Mouse (Mus musculus) midbrain, embryonic 10.5 days (tissue): Measurements from ENCODE around the gene Nrip2. TPM values are rescaled to one million over a fixed set of nuclear protein-coding genes. Genes with fewer than 3 reads are reported as not detected.
"Not testable (repeated sequence)": the region's sequence is repeated elsewhere in the genome, so short reads cannot be mapped to it uniquely, and the experiment has no call there.

Experiments
- DNase-seq: peaks from one replicate; pipeline ENCODE4 v3.0.0-alpha.2; 2017; ENCODE audit warnings: low spot score
- H3K27ac ChIP-seq: fragments of 300-500 bp; sonication (generic); replicated peaks from 2 replicates; pipeline ENCODE4 v1.5.1; 2016; ENCODE audit warnings: mild to moderate bottlenecking
- H3K27me3 ChIP-seq: fragments of 300-500 bp; sonication (generic); 2 replicates; pipeline ENCODE4 v1.6.1; 2016; ENCODE audit warnings: low read depth, mild to moderate bottlenecking; ENCODE audit not compliant: poor library complexity, severe bottlenecking
- H3K36me3 ChIP-seq: fragments of 300-500 bp; sonication (generic); 2 replicates; pipeline ENCODE4 v1.6.1; 2016; ENCODE audit warnings: mild to moderate bottlenecking, moderate library complexity
- H3K4me1 ChIP-seq: fragments of 300-500 bp; sonication (generic); 2 replicates; pipeline ENCODE4 v1.6.1; 2016
- H3K4me3 ChIP-seq: fragments of 300-500 bp; sonication (generic); 2 replicates; pipeline ENCODE4 v1.5.1; 2016; ENCODE audit warnings: mild to moderate bottlenecking, moderate library complexity
- H3K9me3 ChIP-seq: fragments of 300-500 bp; sonication (generic); replicated peaks from 2 replicates; pipeline ENCODE4 v1.6.1; 2016; ENCODE audit warnings: mild to moderate bottlenecking
- WGBS: fragments of 180-500 bp; shearing (Covaris S2); methylation state at CpG from one replicate; pipeline ENCODE4 v1.1.7; 2016; 5-methylcytosine and 5-hydroxymethylcytosine counted together
- polyA plus RNA-seq: library from polyadenylated mRNA; unstranded; fragments of >200 nt; fragmentation: Nextera tagmentation; extraction: Ambion mirVana; gene quantifications from 2 replicates; pipeline ENCODE4 v1.2.1, GENCODE M21; 2016

Nrip2 gene
- polyA plus RNA-seq, 1 experiment from 2014 or later: 2.5 TPM

DNA sequence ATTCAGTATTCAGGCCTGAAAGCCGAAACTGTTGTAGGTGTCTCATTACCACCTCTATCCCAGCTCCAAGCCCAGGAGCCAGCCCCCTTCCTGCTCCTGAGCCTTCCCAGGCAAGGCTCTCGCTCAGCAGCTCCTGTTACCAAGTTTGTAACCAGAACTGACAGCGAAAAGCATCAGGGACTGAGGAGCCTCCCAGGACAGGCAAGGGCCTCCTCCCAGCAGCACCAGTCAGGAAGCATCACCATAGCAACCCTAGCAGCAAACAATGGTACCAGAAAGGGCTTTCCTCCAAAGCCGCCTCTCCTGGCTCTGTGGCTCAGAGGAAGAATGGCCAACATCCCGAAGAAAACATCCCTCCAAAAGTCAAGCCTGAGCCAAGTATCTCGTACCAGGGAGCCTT is 23.9 kb upstream of the Nrip2 start, which contains the start of the genes Tex52 and Gm44596:
Gene Tex52 (plus strand): TSS at position 265 of the 400 bp plus-strand sequence.
Gene Gm44596 (plus strand): TSS at position 312 of the 400 bp plus-strand sequence.
- H3K9me3 ChIP-seq: no peaks in the 10 kb centered on the region
- H3K4me1 ChIP-seq: peaks cover 32% of the 10 kb centered on the region
- peaks cover 71% of the 10 kb centered on the region for H3K36me3 ChIP-seq
- peak within 1 kb of the TSS; percentile 63 for H3K27ac ChIP-seq
- no peaks in the 10 kb centered on the region for H3K27me3 ChIP-seq
- peak within 1 kb of the TSS; percentile 21; the same call in 1 of the 2 replicates for H3K4me3 ChIP-seq
- DNase-seq: peak; percentile 75
- WGBS: 14% methylated on average over 6 of the region's 6 CpGs

GRCm38 (mm10) chr6:128376371-128377085 is 22.6 kb upstream of the Nrip2 start:
- 91% methylated on average over 17 of the region's 17 CpGs for WGBS
- peaks cover 57% of the 10 kb centered on the region for H3K36me3 ChIP-seq

DNA sequence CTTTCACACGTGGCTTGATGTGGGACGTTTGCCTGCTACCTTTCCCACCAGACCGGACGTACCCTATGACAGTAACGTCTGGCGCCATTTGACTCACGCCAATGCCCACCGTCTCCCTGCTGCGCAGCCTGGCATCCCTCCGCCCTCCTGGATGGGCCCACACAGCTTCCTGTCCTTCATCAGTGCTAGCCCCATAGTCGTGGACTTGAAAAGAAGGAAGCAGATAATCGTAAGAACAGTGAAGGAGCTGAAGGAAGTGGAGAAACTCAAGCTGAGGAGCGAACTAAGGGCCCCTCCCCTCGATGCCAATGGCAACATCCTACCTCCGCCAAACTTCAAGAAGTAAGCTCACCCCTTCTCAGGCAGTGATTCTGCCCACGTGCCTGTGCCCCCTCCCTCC is 19.5 kb upstream of the Nrip2 start:
- H3K27ac ChIP-seq: no peak overlapping the region
- WGBS: 88% methylated on average over 16 of the region's 16 CpGs
- no peaks in the 10 kb centered on the region for H3K27me3 ChIP-seq
- H3K4me1 ChIP-seq: peaks cover 15% of the 10 kb centered on the region
- H3K9me3 ChIP-seq: no peaks in the 10 kb centered on the region
- H3K36me3 ChIP-seq: peaks cover 26% of the 10 kb centered on the region
- no peak for DNase-seq
- no peak overlapping the region for H3K4me3 ChIP-seq

More at GRCm38 (mm10) chr6:128376371-128377085, 22.6 kb upstream of the Nrip2 start:
- no peak overlapping the region for H3K27ac ChIP-seq
- no peaks in the 10 kb centered on the region for H3K9me3 ChIP-seq
- no peak for DNase-seq
- peaks cover 32% of the 10 kb centered on the region for H3K4me1 ChIP-seq
- no peaks in the 10 kb centered on the region for H3K27me3 ChIP-seq
- no peak overlapping the region for H3K4me3 ChIP-seq

DNA sequence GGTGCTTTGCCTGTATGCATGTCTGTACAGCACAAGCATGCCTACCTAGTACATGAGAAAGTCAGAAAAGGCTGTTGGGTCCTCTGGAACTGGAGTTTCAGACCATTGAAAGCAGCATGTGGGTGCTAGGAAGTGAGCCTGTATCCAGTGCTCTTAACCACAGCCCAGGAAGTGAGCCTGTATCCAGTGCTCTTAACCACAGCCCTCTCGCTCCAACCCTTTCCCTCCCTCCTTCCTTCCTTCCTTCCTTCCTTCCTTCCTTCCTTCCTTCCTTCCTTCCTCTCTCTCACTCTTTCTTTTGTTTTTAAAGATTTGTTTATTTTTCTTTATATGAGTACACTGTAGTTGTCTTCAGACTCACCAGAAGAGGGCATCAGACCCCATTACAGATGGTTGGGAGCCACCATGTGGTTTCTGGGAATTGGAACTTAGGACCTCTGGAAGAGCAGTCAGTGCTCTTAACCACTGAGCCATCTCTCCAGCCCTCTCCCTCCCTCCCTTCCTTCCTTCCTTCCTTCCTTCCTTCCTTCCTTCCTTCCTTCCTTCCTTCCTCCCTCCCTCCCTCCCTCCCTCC is 18.4 kb upstream of the Nrip2 start:
- not testable (repeated sequence) for H3K4me3 ChIP-seq, H3K4me1 ChIP-seq, DNase-seq, H3K27ac ChIP-seq, H3K27me3 ChIP-seq, H3K9me3 ChIP-seq
- peaks cover 18% of the 10 kb centered on the region for H3K36me3 ChIP-seq
- 61% methylated on average over 1 of the region's 1 CpGs for WGBS

- no peak overlapping the region for H3K27ac ChIP-seq
- DNase-seq: no peak
- H3K4me1 ChIP-seq: no peaks in the 10 kb centered on the region; the same call in 1 of the 2 replicates
- H3K27me3 ChIP-seq: no peaks in the 10 kb centered on the region
- 82% methylated on average over 3 of the region's 3 CpGs for WGBS
- H3K36me3 ChIP-seq: peaks cover 12% of the 10 kb centered on the region
- no peak overlapping the region for H3K4me3 ChIP-seq
- H3K9me3 ChIP-seq: no peaks in the 10 kb centered on the region
Observed at GRCm38 (mm10) chr6:128381254-128381653, 17.8 kb upstream of the Nrip2 start.

DNA sequence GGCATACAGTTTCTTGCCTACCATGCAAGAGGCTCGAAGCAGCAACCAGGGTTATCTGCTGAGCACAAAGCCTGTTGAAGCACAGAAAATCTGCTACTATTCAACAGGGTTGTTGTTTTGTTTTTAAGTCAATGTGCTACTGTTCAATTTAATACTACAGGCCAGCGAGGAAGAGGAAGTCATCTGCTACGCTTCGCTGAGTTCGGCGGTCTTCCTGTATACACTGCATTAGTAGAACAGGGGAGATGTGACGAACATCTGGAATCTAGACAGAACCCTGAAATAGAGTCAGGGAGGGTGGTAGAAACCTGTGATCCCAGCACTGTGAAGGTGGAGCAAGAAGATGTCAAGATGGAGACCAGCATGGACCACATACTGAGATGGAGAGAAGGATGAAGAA is 15.3 kb upstream of the Nrip2 start:
- H3K4me3 ChIP-seq: no peak overlapping the region
- DNase-seq: no peak
- H3K27ac ChIP-seq: no peak overlapping the region
- H3K27me3 ChIP-seq: no peaks in the 10 kb centered on the region
- WGBS: 86% methylated on average over 7 of the region's 7 CpGs
- no peaks in the 10 kb centered on the region for H3K4me1 ChIP-seq
- no peaks in the 10 kb centered on the region for H3K36me3 ChIP-seq
- H3K9me3 ChIP-seq: no peaks in the 10 kb centered on the region

- no peak overlapping the region for H3K27ac ChIP-seq
- 85% methylated on average over 1 of the region's 1 CpGs for WGBS
- H3K27me3 ChIP-seq: no peaks in the 10 kb centered on the region
- H3K36me3 ChIP-seq: no peaks in the 10 kb centered on the region
- no peak overlapping the region for H3K4me3 ChIP-seq
- H3K9me3 ChIP-seq: no peaks in the 10 kb centered on the region
- no peaks in the 10 kb centered on the region for H3K4me1 ChIP-seq
- DNase-seq: no peak
Observed at GRCm38 (mm10) chr6:128385026-128385425, 14.1 kb upstream of the Nrip2 start.

GRCm38 (mm10) chr6:128389185-128389584 is 9.9 kb upstream of the Nrip2 start:
- no peaks in the 10 kb centered on the region for H3K36me3 ChIP-seq
- WGBS: 100% methylated on average over 1 of the region's 1 CpGs
- H3K4me1 ChIP-seq: no peaks in the 10 kb centered on the region
- no peak overlapping the region for H3K27ac ChIP-seq
- H3K4me3 ChIP-seq: no peak overlapping the region
- DNase-seq: no peak
- H3K9me3 ChIP-seq: no peaks in the 10 kb centered on the region
- H3K27me3 ChIP-seq: no peaks in the 10 kb centered on the region

- DNase-seq: no peak
Observed at GRCm38 (mm10) chr6:128390683-128391082, 8.4 kb upstream of the Nrip2 start.

DNA sequence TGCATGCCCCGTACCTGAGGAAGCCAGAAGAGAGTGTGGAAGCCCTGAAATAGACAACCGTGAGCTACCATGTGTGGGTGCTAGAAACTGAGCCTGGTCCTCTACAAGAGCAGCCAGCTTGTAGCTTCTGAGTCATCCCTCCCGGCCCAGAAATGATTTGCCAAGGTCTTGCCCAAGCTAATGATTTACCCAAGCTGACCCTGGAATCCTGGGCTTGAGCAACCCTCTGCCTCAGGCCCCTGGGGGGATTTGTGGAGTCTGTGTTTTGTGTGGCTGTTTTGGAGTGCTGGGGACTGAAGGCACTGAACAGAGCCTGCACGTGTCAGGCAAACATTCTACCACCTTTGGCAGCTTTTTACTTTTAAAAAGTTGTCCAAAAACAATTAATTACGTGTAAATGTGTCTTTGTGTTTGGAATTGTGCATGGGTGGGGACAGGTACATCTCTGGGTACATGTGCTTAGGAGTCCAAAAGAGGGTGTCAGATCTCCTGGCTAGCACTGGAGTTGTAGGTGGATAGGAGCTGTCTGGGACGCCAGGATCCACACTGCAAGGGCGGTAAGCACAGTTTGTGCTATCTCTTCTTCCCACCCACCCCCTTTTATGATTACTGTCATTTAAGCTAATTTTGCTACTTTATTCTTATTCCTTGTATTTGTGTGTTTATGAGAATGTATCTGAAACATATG is 1.4 kb upstream of the Nrip2 start:
- Histone ChIP-seq H3K4me1 (peaks cover 15% of the 10 kb centered on the region), H3K4me3 (no peak overlapping the region), H3K36me3 (no peaks in the 10 kb centered on the region), H3K27me3 (no peaks in the 10 kb centered on the region), H3K9me3 (no peaks in the 10 kb centered on the region), H3K27ac (no peak overlapping the region)
- WGBS: 80% methylated on average over 7 of the region's 7 CpGs
- DNase-seq: no peak

More at GRCm38 (mm10) chr6:128390683-128391082, 8.4 kb upstream of the Nrip2 start:
- Histone ChIP-seq H3K36me3 (no peaks in the 10 kb centered on the region), H3K27ac (no peak overlapping the region), H3K4me3 (no peak overlapping the region), H3K4me1 (no peaks in the 10 kb centered on the region), H3K9me3 (no peaks in the 10 kb centered on the region), H3K27me3 (no peaks in the 10 kb centered on the region)
- 75% methylated on average over 1 of the region's 1 CpGs for WGBS

GRCm38 (mm10) chr6:128399421-128400185 is 507 bp downstream of the Nrip2 start:
- peak overlapping the region; percentile 27; the same call in 1 of the 2 replicates for H3K4me3 ChIP-seq
- H3K4me1 ChIP-seq: peaks cover 15% of the 10 kb centered on the region
- DNase-seq: peak; percentile 28
- no peaks in the 10 kb centered on the region for H3K27me3 ChIP-seq
- H3K36me3 ChIP-seq: no peaks in the 10 kb centered on the region
- H3K9me3 ChIP-seq: no peaks in the 10 kb centered on the region
- peak overlapping the region; percentile 24; the same call in 1 of the 2 replicates for H3K27ac ChIP-seq
- 50% methylated on average over 21 of the region's 21 CpGs for WGBS

- WGBS: 55% methylated on average over 5 of the region's 5 CpGs
- peaks cover 41% of the 10 kb centered on the region for H3K36me3 ChIP-seq
- DNase-seq: no peak
Observed at GRCm38 (mm10) chr6:128404708-128405107, 5.6 kb downstream of the Nrip2 start.

More at GRCm38 (mm10) chr6:128404708-128405107, 5.6 kb downstream of the Nrip2 start:
- no peak overlapping the region for H3K27ac ChIP-seq
- H3K27me3 ChIP-seq: no peaks in the 10 kb centered on the region
- no peak overlapping the region for H3K4me3 ChIP-seq
- no peaks in the 10 kb centered on the region for H3K9me3 ChIP-seq
- peaks cover 10% of the 10 kb centered on the region for H3K4me1 ChIP-seq
